Mouse (Mus musculus): Measurements from ENCODE around the gene Kazn. TPM values are rescaled to one million over a fixed set of nuclear protein-coding genes. Genes with fewer than 3 reads are reported as not detected.
A peak's percentile ranks its signal among the peaks of the same experiment; 100 is the strongest.

Kazn gene
- total RNA-seq, 1 experiment = 14.0 TPM

- Histone ChIP-seq H3K9ac (ENCODE audit: insufficient read depth, low read depth, low read length, poor library complexity, severe bottlenecking) (no peak overlapping the region), H3K27ac (ENCODE audit: insufficient read depth, low read depth, low read length, poor library complexity, severe bottlenecking) (no peak overlapping the region; the same call in 1 of the 2 replicates), H3K4me1 (ENCODE audit: control insufficient read depth in 2 of 2, insufficient read depth in 2 of 2, low read length in 2 of 2, poor library complexity in 1 of 2) (peaks cover 5 to 23% of the 10 kb centered on the region in 2 experiments; a peak in 3 of 4 replicates), H3K9me3 (ENCODE audit: control insufficient read depth, insufficient read depth, low read depth, low read length) (no peaks in the 10 kb centered on the region), H3K36me3 (ENCODE audit: control insufficient read depth, insufficient read depth, low read length, poor library complexity, severe bottlenecking) (peaks cover 16% of the 10 kb centered on the region; the same call in 1 of the 2 replicates), H3K4me3 (ENCODE audit: insufficient read depth in 1 of 2, low read depth in 1 of 2, low read length in 2 of 2, poor library complexity in 1 of 2, severe bottlenecking in 1 of 2) (no peak overlapping the region)
- no peak for TF ChIP-seq CHD2 (IDR thresholded peaks at IDR 0.05; ENCODE audit: low read depth, low read length)
- no peak for TF ChIP-seq ZNF384 (IDR thresholded peaks at IDR 0.05; ENCODE audit: low read depth, low read length)
- no peak for TF ChIP-seq MAFK (IDR thresholded peaks at IDR 0.05; ENCODE audit: insufficient read depth, low read depth, low read length)
- TF ChIP-seq HCFC1 (IDR thresholded peaks at IDR 0.05; ENCODE audit: borderline replicate concordance, insufficient read depth, low read length) = no peak
- no peak for TF ChIP-seq ZC3H11A (IDR thresholded peaks at IDR 0.05; ENCODE audit: borderline replicate concordance, low read depth, low read length)
- DNase-seq (ENCODE audit: low read depth, low spot score) = peak; percentile 43
- in situ Hi-C loops (cut with MboI; ENCODE audit: low sequenced_read_pairs in 2 of 2, unreplicated experiment in 2 of 2) = no loop called here
These were observed 79.2 kb downstream of the Kazn start for GRCm38 (mm10) chr4:142160041-142160440.

- H3K4me1 ChIP-seq (ENCODE audit: control insufficient read depth in 2 of 2, insufficient read depth in 2 of 2, low read length in 2 of 2, poor library complexity in 1 of 2) = peaks cover 4 to 20% of the 10 kb centered on the region in 2 experiments; a peak in 3 of 4 replicates
- no peak for TF ChIP-seq ZNF384 (IDR thresholded peaks at IDR 0.05; ENCODE audit: low read depth, low read length)
- no peak for TF ChIP-seq ZC3H11A (IDR thresholded peaks at IDR 0.05; ENCODE audit: borderline replicate concordance, low read depth, low read length)
- no peak for TF ChIP-seq CHD2 (IDR thresholded peaks at IDR 0.05; ENCODE audit: low read depth, low read length)
- no peak for TF ChIP-seq HCFC1 (IDR thresholded peaks at IDR 0.05; ENCODE audit: borderline replicate concordance, insufficient read depth, low read length)
- no peak for TF ChIP-seq MAFK (IDR thresholded peaks at IDR 0.05; ENCODE audit: insufficient read depth, low read depth, low read length)
- no peak overlapping the region for H3K9ac ChIP-seq (ENCODE audit: insufficient read depth, low read depth, low read length, poor library complexity, severe bottlenecking)
- DNase-seq (ENCODE audit: low read depth, low spot score) = no peak
- in situ Hi-C loops (cut with MboI; ENCODE audit: low sequenced_read_pairs in 2 of 2, unreplicated experiment in 2 of 2) = no loop called here
- peaks cover 10% of the 10 kb centered on the region; the same call in 1 of the 2 replicates for H3K36me3 ChIP-seq (ENCODE audit: control insufficient read depth, insufficient read depth, low read length, poor library complexity, severe bottlenecking)
- no peak overlapping the region for H3K4me3 ChIP-seq (ENCODE audit: insufficient read depth in 1 of 2, low read depth in 1 of 2, low read length in 2 of 2, poor library complexity in 1 of 2, severe bottlenecking in 1 of 2)
- H3K9me3 ChIP-seq (ENCODE audit: control insufficient read depth, insufficient read depth, low read depth, low read length) = no peaks in the 10 kb centered on the region
- no peak overlapping the region for H3K27ac ChIP-seq (ENCODE audit: insufficient read depth, low read depth, low read length, poor library complexity, severe bottlenecking)
These were observed 82.7 kb downstream of the Kazn start for GRCm38 (mm10) chr4:142156506-142156905.

GRCm38 (mm10) chr4:142154246-142154645 is 85.0 kb downstream of the Kazn start:
- no peak for TF ChIP-seq MAFK (IDR thresholded peaks at IDR 0.05; ENCODE audit: insufficient read depth, low read depth, low read length)
- no peak for TF ChIP-seq CHD2 (IDR thresholded peaks at IDR 0.05; ENCODE audit: low read depth, low read length)
- TF ChIP-seq HCFC1 (IDR thresholded peaks at IDR 0.05; ENCODE audit: borderline replicate concordance, insufficient read depth, low read length) = no peak
- TF ChIP-seq ZC3H11A (IDR thresholded peaks at IDR 0.05; ENCODE audit: borderline replicate concordance, low read depth, low read length) = no peak
- no peak for TF ChIP-seq ZNF384 (IDR thresholded peaks at IDR 0.05; ENCODE audit: low read depth, low read length)
- no peak overlapping the region for H3K4me3 ChIP-seq (ENCODE audit: insufficient read depth in 1 of 2, low read depth in 1 of 2, low read length in 2 of 2, poor library complexity in 1 of 2, severe bottlenecking in 1 of 2)
- peaks cover 2 to 14% of the 10 kb centered on the region in 2 experiments; a peak in 2 of 4 replicates for H3K4me1 ChIP-seq (ENCODE audit: control insufficient read depth in 2 of 2, insufficient read depth in 2 of 2, low read length in 2 of 2, poor library complexity in 1 of 2)
- in situ Hi-C loops (cut with MboI; ENCODE audit: low sequenced_read_pairs in 2 of 2, unreplicated experiment in 2 of 2) = no loop called here
- peaks cover 21% of the 10 kb centered on the region; the same call in 1 of the 2 replicates for H3K36me3 ChIP-seq (ENCODE audit: control insufficient read depth, insufficient read depth, low read length, poor library complexity, severe bottlenecking)
- H3K27ac ChIP-seq (ENCODE audit: insufficient read depth, low read depth, low read length, poor library complexity, severe bottlenecking) = no peak overlapping the region
- no peak overlapping the region for H3K9ac ChIP-seq (ENCODE audit: insufficient read depth, low read depth, low read length, poor library complexity, severe bottlenecking)
- no peak for DNase-seq (ENCODE audit: low read depth, low spot score)
- no peaks in the 10 kb centered on the region for H3K9me3 ChIP-seq (ENCODE audit: control insufficient read depth, insufficient read depth, low read depth, low read length)

DNA sequence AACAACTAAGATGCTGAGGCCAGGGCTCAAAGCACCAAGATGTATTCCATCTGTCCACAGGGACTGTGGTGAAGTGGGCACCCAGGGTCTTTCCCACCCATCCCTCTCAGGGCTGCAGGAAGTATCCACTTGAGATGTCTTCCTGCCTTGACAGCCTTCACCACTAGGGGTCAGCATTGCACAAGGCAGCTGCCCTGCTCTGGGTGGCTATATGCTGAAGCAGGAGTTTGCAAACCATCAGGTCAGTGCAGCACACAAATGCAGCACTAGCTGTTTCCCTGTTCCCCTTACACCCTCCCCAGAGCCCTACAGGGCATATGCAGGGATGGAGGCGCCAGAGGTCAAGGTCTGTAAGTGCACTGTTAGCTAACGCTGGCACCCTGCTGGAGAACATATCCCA is 85.7 kb downstream of the Kazn start:
- no peak overlapping the region for H3K27ac ChIP-seq (ENCODE audit: insufficient read depth, low read depth, low read length, poor library complexity, severe bottlenecking)

More for the DNA sequence above, 85.7 kb downstream of the Kazn start:
- DNase-seq (ENCODE audit: low read depth, low spot score) = peak; percentile 78
- Histone ChIP-seq H3K4me1 (ENCODE audit: control insufficient read depth in 2 of 2, insufficient read depth in 2 of 2, low read length in 2 of 2, poor library complexity in 1 of 2) (peaks cover 2 to 14% of the 10 kb centered on the region in 2 experiments; a peak in 2 of 4 replicates), H3K4me3 (ENCODE audit: insufficient read depth in 1 of 2, low read depth in 1 of 2, low read length in 2 of 2, poor library complexity in 1 of 2, severe bottlenecking in 1 of 2) (no peak overlapping the region), H3K36me3 (ENCODE audit: control insufficient read depth, insufficient read depth, low read length, poor library complexity, severe bottlenecking) (peaks cover 20% of the 10 kb centered on the region; the same call in 1 of the 2 replicates), H3K9ac (ENCODE audit: insufficient read depth, low read depth, low read length, poor library complexity, severe bottlenecking) (no peak overlapping the region), H3K9me3 (ENCODE audit: control insufficient read depth, insufficient read depth, low read depth, low read length) (no peaks in the 10 kb centered on the region)
- in situ Hi-C loops (cut with MboI; ENCODE audit: low sequenced_read_pairs in 2 of 2, unreplicated experiment in 2 of 2) = no loop called here
- TF ChIP-seq MAFK (IDR thresholded peaks at IDR 0.05; ENCODE audit: insufficient read depth, low read depth, low read length) = peak; percentile 72
- TF ChIP-seq ZNF384 (IDR thresholded peaks at IDR 0.05; ENCODE audit: low read depth, low read length) = no peak
- TF ChIP-seq HCFC1 (IDR thresholded peaks at IDR 0.05; ENCODE audit: borderline replicate concordance, insufficient read depth, low read length) = no peak
- peak; percentile 97 for TF ChIP-seq ZC3H11A (IDR thresholded peaks at IDR 0.05; ENCODE audit: borderline replicate concordance, low read depth, low read length)

Measured in ES-E14 (cell line).